Mouse (Mus musculus) myocyte (in vitro differentiated cells): ENCODE measurements around the gene Olfr1406. TPM values are rescaled to one million over a fixed set of nuclear protein-coding genes. Genes with fewer than 3 reads are reported as not detected.

Experiments
- H3K27me3 ChIP-seq: one replicate; pipeline ENCODE4 v1.6.1; 2011; ENCODE audit not compliant: control insufficient read depth, insufficient read depth, insufficient read length
- H3K36me3 ChIP-seq: one replicate; pipeline ENCODE4 v1.6.1; 2011; ENCODE audit not compliant: control insufficient read depth, insufficient read depth
- H3K4me2 ChIP-seq: one replicate; pipeline ENCODE4 v1.6.1; 2011; ENCODE audit warnings: low read depth, control low read depth
- H3K4me3 ChIP-seq: one replicate; pipeline ENCODE4 v1.5.1; 2011; ENCODE audit warnings: mild to moderate bottlenecking, control low read depth, moderate library complexity
- H3K79me2 ChIP-seq: one replicate; pipeline ENCODE4 v1.6.1; 2011; ENCODE audit not compliant: control insufficient read depth, insufficient read depth
- H3ac ChIP-seq: one replicate; pipeline ENCODE4 v1.6.1; 2011; ENCODE audit not compliant: control insufficient read depth, insufficient read length
- CEBPB ChIP-seq: IDR thresholded peaks from 2 replicates; pipeline ENCODE4 v1.6.1; 2011; ENCODE audit warnings: mild to moderate bottlenecking, moderate library complexity; ENCODE audit not compliant: poor library complexity, insufficient read depth, severe bottlenecking
- E2F4 ChIP-seq: IDR thresholded peaks from one replicate; pipeline ENCODE4 v1.6.1; 2011; ENCODE audit warnings: mild to moderate bottlenecking, control low read depth, moderate library complexity; ENCODE audit not compliant: insufficient read depth
- MAX ChIP-seq: IDR thresholded peaks from one replicate; pipeline ENCODE4 v1.6.1; 2011; ENCODE audit warnings: low read depth, mild to moderate bottlenecking, control low read depth
- MYOD1 ChIP-seq, 3 experiments: IDR thresholded peaks; one replicate each; pipeline ENCODE4 v1.6.1; 2011; ENCODE audit warnings: control low read depth in 2 of 3, low read depth in 2 of 3, mild to moderate bottlenecking in 2 of 3, moderate library complexity in 1 of 3; ENCODE audit not compliant: insufficient read length in 2 of 3, control insufficient read depth in 1 of 3
- MYOG ChIP-seq, 3 experiments: IDR thresholded peaks; one replicate each; pipeline ENCODE4 v1.6.1; 2011; ENCODE audit warnings: control low read depth in 2 of 3, low read depth in 2 of 3, mild to moderate bottlenecking in 2 of 3; ENCODE audit not compliant: insufficient read length in 2 of 3, control insufficient read depth in 1 of 3, insufficient read depth in 1 of 3
- POLR2A ChIP-seq: IDR thresholded peaks from one replicate; pipeline ENCODE4 v1.6.1; 2011; ENCODE audit warnings: low read depth, mild to moderate bottlenecking, control low read depth, moderate library complexity; ENCODE audit not compliant: insufficient read length
- POLR2AphosphoS2 ChIP-seq: IDR thresholded peaks from one replicate; pipeline ENCODE4 v1.6.1; 2011; ENCODE audit warnings: low read depth, control low read depth; ENCODE audit not compliant: insufficient read length
- REST ChIP-seq: IDR thresholded peaks from one replicate; pipeline ENCODE4 v1.6.1; 2011; ENCODE audit warnings: mild to moderate bottlenecking, control low read depth, moderate library complexity; ENCODE audit not compliant: insufficient read depth, insufficient read length
- SRF ChIP-seq: IDR thresholded peaks from one replicate; pipeline ENCODE4 v1.6.1; 2011; ENCODE audit warnings: low read depth; ENCODE audit not compliant: control insufficient read depth, insufficient read length
- TCF12 ChIP-seq: IDR thresholded peaks from one replicate; pipeline ENCODE4 v1.6.1; 2011; ENCODE audit warnings: mild to moderate bottlenecking, control low read depth; ENCODE audit not compliant: poor library complexity, insufficient read depth, severe bottlenecking
- TCF3 ChIP-seq: IDR thresholded peaks from one replicate; pipeline ENCODE4 v1.6.1; 2011; ENCODE audit warnings: low read depth, control low read depth; ENCODE audit not compliant: insufficient read length
- USF1 ChIP-seq: IDR thresholded peaks from one replicate; pipeline ENCODE4 v1.6.1; 2011; ENCODE audit warnings: low read depth, mild to moderate bottlenecking, control low read depth, moderate library complexity
- polyA plus RNA-seq: library from polyadenylated mRNA; unstranded; fragments of >200 nt; fragmentation: generic; extraction: Trizol; gene quantifications from one replicate; pipeline ENCODE4 v1.2.1, GENCODE M21; 2012; ENCODE audit warnings: missing spikeins

Gene Olfr1406
- polyA plus RNA-seq, 1 experiment, result not detected

GRCm38 (mm10) chr1:173197508-173197907 is 7.1 kb upstream of the Olfr1406 start, which contains the start of gene Olfr218:
Olfr218 (plus strand) TSS chr1:173197808.
- Histone ChIP-seq H3K4me3 (no peak within 1 kb of the TSS), H3K4me2 (no peak within 1 kb of the TSS), H3ac (no peak within 1 kb of the TSS), H3K36me3 (no peaks in the 10 kb centered on the region), H3K27me3 (no peaks in the 10 kb centered on the region), H3K79me2 (no peaks in the 10 kb centered on the region)
- no peak for TF ChIP-seq USF1
- TF ChIP-seq MAX, result no peak
- TF ChIP-seq TCF3, result no peak
- TF ChIP-seq MYOG (IDR thresholded peaks at IDR 0.05; ENCODE audit: control insufficient read depth in 1 of 3, insufficient read depth in 1 of 3, insufficient read length in 2 of 3, low read depth in 2 of 3), result no peak
- no peak for TF ChIP-seq TCF12

GRCm38 (mm10) chr1:173196359-173196758 is 5.9 kb upstream of the Olfr1406 start:
- Histone ChIP-seq H3K27me3 (no peaks in the 10 kb centered on the region), H3K36me3 (no peaks in the 10 kb centered on the region), H3K4me3 (no peak overlapping the region), H3ac (no peak overlapping the region), H3K4me2 (no peak overlapping the region), H3K79me2 (no peaks in the 10 kb centered on the region)
- TF ChIP-seq REST, result no peak
- TF ChIP-seq CEBPB, result no peak
- TF ChIP-seq POLR2A, result no peak
- no peak for TF ChIP-seq SRF
- no peak for TF ChIP-seq MYOD1 (IDR thresholded peaks at IDR 0.05; ENCODE audit: control insufficient read depth in 1 of 3, insufficient read length in 2 of 3, low read depth in 2 of 3)
- TF ChIP-seq E2F4, result no peak
- no peak for TF ChIP-seq POLR2AphosphoS2
- no peak for TF ChIP-seq MYOG (IDR thresholded peaks at IDR 0.05; ENCODE audit: control insufficient read depth in 1 of 3, insufficient read depth in 1 of 3, insufficient read length in 2 of 3, low read depth in 2 of 3)
- no peak for TF ChIP-seq TCF3
- TF ChIP-seq USF1, result no peak
- no peak for TF ChIP-seq MAX
- TF ChIP-seq TCF12, result no peak

GRCm38 (mm10) chr1:173192059-173192458 is 1.6 kb upstream of the Olfr1406 start:
- TF ChIP-seq MAX (no peak), TCF3 (no peak), MYOD1 (IDR thresholded peaks at IDR 0.05; ENCODE audit: control insufficient read depth in 1 of 3, insufficient read length in 2 of 3, low read depth in 2 of 3) (no peak), REST (no peak), TCF12 (no peak)
- Histone ChIP-seq H3ac (no peak overlapping the region), H3K4me2 (no peak overlapping the region), H3K79me2 (no peaks in the 10 kb centered on the region), H3K4me3 (no peak overlapping the region), H3K27me3 (no peaks in the 10 kb centered on the region), H3K36me3 (no peaks in the 10 kb centered on the region)

DNA sequence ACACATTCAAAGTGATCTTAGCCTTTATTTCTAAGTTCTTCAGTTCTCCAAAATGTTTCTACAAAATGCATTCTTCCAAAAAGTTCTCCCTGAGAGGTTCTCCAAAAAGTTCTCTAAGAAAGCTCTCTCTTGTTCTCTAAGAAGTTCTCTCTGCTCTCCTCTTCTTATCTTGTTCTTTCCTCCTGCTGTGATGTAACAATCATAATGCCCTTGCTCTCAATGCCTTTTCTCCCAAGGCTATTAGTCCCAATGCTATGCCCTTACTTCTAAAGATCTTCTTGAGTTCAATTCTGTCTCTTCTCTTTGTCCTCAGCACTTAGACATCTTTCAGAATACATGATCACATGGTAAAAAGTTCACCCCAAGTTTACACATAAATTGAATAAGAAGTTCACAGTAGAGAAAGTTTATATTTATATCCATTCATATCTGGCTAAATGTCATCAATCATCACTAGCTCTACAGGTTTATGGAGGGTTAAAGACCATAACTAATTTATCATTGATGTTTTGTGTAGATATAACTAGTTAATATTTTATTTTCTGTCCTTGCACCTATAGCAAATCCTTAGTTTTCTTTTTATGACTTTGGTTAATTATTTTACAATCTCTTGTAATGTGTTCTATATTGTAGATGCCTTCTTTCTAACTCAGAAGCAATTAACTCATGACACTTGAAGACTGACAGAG is 16.1 kb downstream of the Olfr1406 start:
- H3K4me2 ChIP-seq, result no peak overlapping the region
- TF ChIP-seq E2F4, result no peak
- TF ChIP-seq TCF3, result no peak
- TF ChIP-seq REST, result no peak
- TF ChIP-seq CEBPB, result no peak
- no peak for TF ChIP-seq TCF12
- TF ChIP-seq MAX, result no peak
- TF ChIP-seq SRF, result no peak
- TF ChIP-seq USF1, result no peak
- no peak for TF ChIP-seq MYOG (IDR thresholded peaks at IDR 0.05; ENCODE audit: control insufficient read depth in 1 of 3, insufficient read depth in 1 of 3, insufficient read length in 2 of 3, low read depth in 2 of 3)
- no peak for TF ChIP-seq MYOD1 (IDR thresholded peaks at IDR 0.05; ENCODE audit: control insufficient read depth in 1 of 3, insufficient read length in 2 of 3, low read depth in 2 of 3)
- no peak for TF ChIP-seq POLR2A
- TF ChIP-seq POLR2AphosphoS2, result no peak
- no peaks in the 10 kb centered on the region for H3K36me3 ChIP-seq
- no peaks in the 10 kb centered on the region for H3K79me2 ChIP-seq
- H3K4me3 ChIP-seq, result no peak overlapping the region
- H3K27me3 ChIP-seq, result no peaks in the 10 kb centered on the region
- no peak overlapping the region for H3ac ChIP-seq

- Histone ChIP-seq H3K79me2 (no peaks in the 10 kb centered on the region), H3K27me3 (no peaks in the 10 kb centered on the region), H3ac (no peak within 1 kb of the TSS), H3K36me3 (no peaks in the 10 kb centered on the region), H3K4me2 (no peak within 1 kb of the TSS), H3K4me3 (no peak within 1 kb of the TSS)
- no peak for TF ChIP-seq USF1
- TF ChIP-seq POLR2AphosphoS2, result no peak
- TF ChIP-seq CEBPB, result no peak
- no peak for TF ChIP-seq E2F4
- no peak for TF ChIP-seq TCF3
- no peak for TF ChIP-seq REST
- no peak for TF ChIP-seq MYOG (IDR thresholded peaks at IDR 0.05; ENCODE audit: control insufficient read depth in 1 of 3, insufficient read depth in 1 of 3, insufficient read length in 2 of 3, low read depth in 2 of 3)
- TF ChIP-seq SRF, result no peak
- TF ChIP-seq MAX, result no peak
- TF ChIP-seq TCF12, result no peak
- TF ChIP-seq MYOD1 (IDR thresholded peaks at IDR 0.05; ENCODE audit: control insufficient read depth in 1 of 3, insufficient read length in 2 of 3, low read depth in 2 of 3), result no peak
Measured at GRCm38 (mm10) chr1:173137274-173137673, 53.2 kb downstream of the Olfr1406 start, which contains the start of gene Olfr1408. Olfr1408 (minus strand) TSS chr1:173137374.

Other genes starting within 250 kb of the Olfr1406 start
- gene Olfr16, start 240.2 kb downstream of the Olfr1406 start, polyA plus RNA-seq, result not detected
- not detected for gene Olfr1408, start 53.3 kb downstream of the Olfr1406 start, polyA plus RNA-seq
- not detected for gene Olfr218, start 7.2 kb upstream of the Olfr1406 start, polyA plus RNA-seq
- not detected for gene Olfr1404, start 21.8 kb upstream of the Olfr1406 start, polyA plus RNA-seq
- not detected for gene Fcer1a, start 36.6 kb upstream of the Olfr1406 start, polyA plus RNA-seq
- gene Olfr418, start 75.4 kb upstream of the Olfr1406 start, polyA plus RNA-seq, result not detected
- gene Mptx2, start 87.1 kb upstream of the Olfr1406 start, polyA plus RNA-seq, result not detected
- not detected for gene Ackr1, start 143.1 kb upstream of the Olfr1406 start, polyA plus RNA-seq
- gene Aim2, start 160.2 kb upstream of the Olfr1406 start, polyA plus RNA-seq, result 5.7 TPM
- gene Cadm3, start 177.1 kb upstream of the Olfr1406 start, polyA plus RNA-seq, result 0.19 TPM